Mouse (Mus musculus) myocyte (in vitro differentiated cells): Measurements from ENCODE around the gene Hdac9.

Experiments used
- E2F4 ChIP-seq: IDR thresholded peaks from one replicate; pipeline ENCODE4 v1.6.1; 2011; ENCODE audit warnings: mild to moderate bottlenecking, control low read depth, moderate library complexity; ENCODE audit not compliant: insufficient read depth
- POLR2A ChIP-seq: IDR thresholded peaks from one replicate; pipeline ENCODE4 v1.6.1; 2011; ENCODE audit warnings: low read depth, mild to moderate bottlenecking, control low read depth, moderate library complexity; ENCODE audit not compliant: insufficient read length
- POLR2AphosphoS2 ChIP-seq: IDR thresholded peaks from one replicate; pipeline ENCODE4 v1.6.1; 2011; ENCODE audit warnings: low read depth, control low read depth; ENCODE audit not compliant: insufficient read length

DNA sequence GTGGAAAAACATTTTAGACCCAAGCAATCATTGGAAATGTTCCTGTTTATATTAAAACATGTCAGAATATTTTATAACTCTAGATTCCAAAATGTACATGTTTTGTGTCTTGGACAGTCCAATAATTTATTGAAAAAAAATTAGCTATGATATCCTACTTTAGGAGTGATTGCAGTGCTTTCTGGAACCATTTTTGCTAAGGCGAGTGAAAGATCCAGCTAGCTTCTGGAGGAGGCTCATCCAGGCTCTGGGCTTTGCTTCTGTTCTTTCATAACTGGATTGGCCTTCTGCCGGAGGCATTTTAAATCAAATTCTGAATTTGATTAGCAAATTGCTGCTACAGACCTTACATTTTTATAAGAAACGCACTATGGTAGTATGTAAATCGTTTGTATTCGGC, 864.4 kb downstream of the Hdac9 start:
- TF ChIP-seq E2F4: no peak
- TF ChIP-seq POLR2A: no peak
- TF ChIP-seq POLR2AphosphoS2: no peak
